Mouse (Mus musculus): ENCODE results near the gene Ppil3. TPM values are rescaled to one million over a fixed set of nuclear protein-coding genes. Genes with fewer than 3 reads are reported as not detected.

Ppil3 gene
- polyA plus RNA-seq, 1 experiment from 2014 or later: 32.9 TPM

DNA sequence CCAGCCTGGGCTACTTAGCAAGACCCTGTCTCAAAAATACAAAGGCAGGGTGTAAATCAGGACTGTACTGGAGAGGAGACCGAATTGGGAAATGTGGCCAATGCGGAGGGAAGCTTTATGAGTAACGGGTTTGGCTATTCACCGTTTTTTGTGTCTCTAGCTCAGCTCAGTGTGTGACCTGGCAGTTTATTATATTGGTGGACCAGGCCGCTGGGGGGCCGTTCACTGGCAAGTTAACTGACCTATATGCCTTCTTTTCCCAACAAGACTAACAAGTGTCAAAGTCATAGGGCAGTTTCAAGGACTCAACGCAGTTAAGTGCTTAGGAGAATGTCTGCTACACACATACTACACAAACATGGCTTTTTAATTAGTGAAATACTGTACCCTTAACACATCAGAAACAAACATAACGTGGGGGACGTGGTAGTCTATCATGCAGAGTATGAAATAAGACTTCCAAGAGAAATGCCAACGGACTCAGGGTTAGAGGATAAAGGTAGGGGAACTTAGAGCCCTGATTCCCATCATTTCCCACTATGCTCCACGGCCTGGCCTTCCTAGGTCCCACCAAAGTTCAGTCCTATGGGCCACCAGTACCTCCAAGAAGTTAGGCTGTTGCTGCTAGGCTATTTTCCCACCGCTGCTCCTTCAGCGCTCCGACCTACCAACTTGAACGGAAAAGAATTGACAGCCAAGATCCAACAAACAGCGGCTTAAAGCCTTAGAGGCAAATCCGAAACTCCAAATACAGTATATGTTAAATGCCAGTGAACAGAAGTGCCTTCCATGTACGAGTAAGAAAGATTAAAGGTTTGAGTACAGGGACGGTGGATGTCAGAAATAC is 53.6 kb downstream of the Ppil3 start:
- H3K9me3 ChIP-seq (replicated peaks): 0 out of 2 replicates have a peak, but pooled peaks cover 2% of the 10 kb centered on the region
- H3K27ac ChIP-seq (ENCODE audit: poor library complexity, severe bottlenecking): peak overlapping the region; percentile 99
- peak overlapping the region; percentile 99 for H3K4me3 ChIP-seq
- peaks cover 24% of the 10 kb centered on the region for H3K36me3 ChIP-seq
- H3K9ac ChIP-seq: peak overlapping the region; percentile 98
- peaks cover 11% of the 10 kb centered on the region for H3K4me1 ChIP-seq (replicated peaks)
- peak overlapping the region; percentile 82 for H3K4me2 ChIP-seq
- no peaks in the 10 kb centered on the region for H3K27me3 ChIP-seq (replicated peaks)
- ATAC-seq (ENCODE audit: insufficient number of reproducible peaks, low FRiP score): no peak
- WGBS: 44% methylated on average over 19 of the region's 19 CpGs

- no peak for ATAC-seq (ENCODE audit: insufficient number of reproducible peaks, low FRiP score)
- 73% methylated on average over 5 of the region's 5 CpGs for WGBS
- H3K4me3 ChIP-seq: no peak overlapping the region
These were observed 62.6 kb downstream of the Ppil3 start for GRCm38 (mm10) chr1:58382586-58383281.

More at GRCm38 (mm10) chr1:58382586-58383281, 62.6 kb downstream of the Ppil3 start:
- no peaks in the 10 kb centered on the region for H3K4me1 ChIP-seq (replicated peaks)
- no peak overlapping the region for H3K4me2 ChIP-seq
- H3K36me3 ChIP-seq: 0 out of 2 replicates have a peak, but pooled peaks cover 4% of the 10 kb centered on the region
- H3K9ac ChIP-seq: no peak overlapping the region
- H3K27me3 ChIP-seq (replicated peaks): no peaks in the 10 kb centered on the region
- H3K9me3 ChIP-seq (replicated peaks): no peaks in the 10 kb centered on the region
- H3K27ac ChIP-seq (ENCODE audit: poor library complexity, severe bottlenecking): no peak overlapping the region

Other genes with a start within 250 kb of the Ppil3 start
- gene Aox4, start 235.1 kb downstream of the Ppil3 start, polyA plus RNA-seq (2016; fragmentation: Nextera tagmentation; extraction: Ambion mirVana): 0.14 and 0.27 TPM in 2 replicates
- gene Aox2, start 167.2 kb downstream of the Ppil3 start, polyA plus RNA-seq (2016; fragmentation: Nextera tagmentation; extraction: Ambion mirVana): not detected in 2 replicates
- gene Bzw1, start 52.6 kb downstream of the Ppil3 start, polyA plus RNA-seq (2016; fragmentation: Nextera tagmentation; extraction: Ambion mirVana): 261 and 270 TPM in 2 replicates
- gene Clk1, start 21.4 kb downstream of the Ppil3 start, polyA plus RNA-seq (2016; fragmentation: Nextera tagmentation; extraction: Ambion mirVana): 144 TPM in 2 replicates
- 29.0 and 29.2 TPM in 2 replicates for gene Nif3l1, start 335 bp downstream of the Ppil3 start, polyA plus RNA-seq (2016; fragmentation: Nextera tagmentation; extraction: Ambion mirVana)
- 26.6 and 27.0 TPM in 2 replicates for gene Orc2, start 59.6 kb upstream of the Ppil3 start, polyA plus RNA-seq (2016; fragmentation: Nextera tagmentation; extraction: Ambion mirVana)
- 4.5 and 4.9 TPM in 2 replicates for gene Fam126b, start 140.8 kb upstream of the Ppil3 start, polyA plus RNA-seq (2016; fragmentation: Nextera tagmentation; extraction: Ambion mirVana)
- 220 and 223 TPM in 2 replicates for gene Ndufb3, start 140.9 kb upstream of the Ppil3 start, polyA plus RNA-seq (2016; fragmentation: Nextera tagmentation; extraction: Ambion mirVana)

All from heart, embryonic 12.5 days (tissue).